Mouse (Mus musculus): ENCODE results near the gene Ank3.

GRCm38 (mm10) chr10:69545936-69546335 is 147.4 kb downstream of the Ank3 start:
- TF ChIP-seq CTCF (IDR thresholded peaks at IDR 0.05; ENCODE audit: low read depth, low read length), result no peak
- TF ChIP-seq POLR2A (IDR thresholded peaks at IDR 0.05; ENCODE audit: extremely low read depth, insufficient read depth, low read length), result no peak

Measured in liver, adult 2 months (tissue).